Mouse (Mus musculus) Patski (cell line): ENCODE measurements at regions not wholly inside any gene's neighbourhood (a gene's known extent, or its start where the extent isn't known, plus 50 kb on each side); places are given as distances from the start of the nearest gene placed in this dataset.
A peak's percentile ranks its signal among the peaks of the same experiment; 100 is the strongest.

ENCODE experiments used
- ATAC-seq: fragments of 100-300 bp; one replicate; pipeline ENCODE4 v1.8.0; 2021
- CTCF ChIA-PET: fragments of 350-600 bp; sonication (Branson Sonifier 250); formaldehyde crosslinking; loops from one replicate; lab custom pipeline; 2022; ENCODE audit warnings: inconsistent platforms; lab: Charles Lee
- POLR2A ChIA-PET: fragments of 350-600 bp; sonication (Branson Sonifier 250); formaldehyde crosslinking; loops from one replicate; lab custom pipeline; 2022; ENCODE audit warnings: antibody characterized with exemption, inconsistent platforms; lab: Charles Lee
- DNase-seq: peaks from one replicate; pipeline ENCODE4 v3.0.0-alpha.2; 2011; ENCODE audit warnings: low read depth, low spot score
- H3K27me3 ChIP-seq: fragments of 371-371 bp; one replicate; pipeline ENCODE4 v1.5.1; 2021
- CTCF ChIP-seq: fragments of 100-300 bp; IDR thresholded peaks from one replicate; pipeline ENCODE4 v1.5.1; 2021
- in situ Hi-C: fragments of 300-500 bp; cut with MboI; formaldehyde crosslinking; loops from 3 replicates; pipeline ENCODE4 v1.11.1; 2018; ENCODE audit warnings: low pct_unique_long_range_greater_than_20kb, mixed read lengths

DNA sequence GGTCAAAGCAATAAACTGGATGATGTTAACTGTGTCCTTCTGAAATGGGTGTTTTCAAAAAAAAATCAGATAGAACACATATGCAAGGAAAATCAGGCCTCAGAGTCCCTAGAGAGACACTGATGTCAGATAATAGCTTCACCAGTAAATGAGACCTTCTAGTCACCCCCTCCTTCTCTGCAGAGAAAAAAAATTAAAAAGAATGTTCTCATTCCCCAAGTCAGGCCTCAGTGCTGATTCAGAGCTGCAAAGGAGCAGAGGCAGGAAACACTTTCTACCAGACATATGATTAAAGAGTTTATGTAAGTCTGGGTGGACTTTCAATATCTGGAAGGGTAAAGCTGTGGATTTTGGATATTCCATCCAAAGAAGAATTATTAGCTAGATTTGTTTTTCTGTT lies 67.1 kb upstream of the Gm21897 start:
- CTCF ChIA-PET = interaction anchor here (0.6 to 0.7 kb wide), 2 partner anchors 9 to 100 kb away, joined by 3 read pairs; no protein-coding TSS in a partner anchor
- no peak for DNase-seq
- POLR2A ChIA-PET = no interaction called here
- in situ Hi-C loops = no loop called here
- H3K27me3 ChIP-seq = no peaks in the 10 kb centered on the region
- no peak for ATAC-seq
- no peak for TF ChIP-seq CTCF

DNA sequence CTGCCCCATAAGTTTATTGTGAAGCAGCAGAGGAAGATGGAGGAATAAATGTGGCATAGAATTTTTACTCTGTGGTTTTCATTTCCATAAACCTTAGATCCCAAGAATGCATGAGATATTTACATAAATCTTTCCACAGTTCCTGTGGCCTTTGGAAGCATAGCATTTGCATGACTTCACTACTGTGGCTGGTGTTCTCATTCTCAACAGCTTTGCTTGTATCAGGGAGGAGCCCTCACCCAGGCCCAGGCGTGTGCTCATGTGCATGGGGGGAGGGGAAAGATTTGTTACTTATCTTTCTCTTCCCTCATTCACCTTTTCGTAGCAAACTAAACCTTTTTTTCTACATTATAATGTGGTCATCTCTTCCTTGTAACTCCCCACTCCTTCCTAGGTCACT lies 65.6 kb upstream of the Gm21897 start:
- TF ChIP-seq CTCF = no peak
- ChIA-PET POLR2A (no interaction called here), CTCF (interaction anchor here (1.1 to 1.5 kb wide), 2 partner anchors 14 to 60 kb away, joined by 3 read pairs; no protein-coding TSS in a partner anchor)
- DNase-seq = peak; percentile 56
- in situ Hi-C loops = no loop called here
- H3K27me3 ChIP-seq = no peaks in the 10 kb centered on the region
- ATAC-seq = peak; percentile 94

DNA sequence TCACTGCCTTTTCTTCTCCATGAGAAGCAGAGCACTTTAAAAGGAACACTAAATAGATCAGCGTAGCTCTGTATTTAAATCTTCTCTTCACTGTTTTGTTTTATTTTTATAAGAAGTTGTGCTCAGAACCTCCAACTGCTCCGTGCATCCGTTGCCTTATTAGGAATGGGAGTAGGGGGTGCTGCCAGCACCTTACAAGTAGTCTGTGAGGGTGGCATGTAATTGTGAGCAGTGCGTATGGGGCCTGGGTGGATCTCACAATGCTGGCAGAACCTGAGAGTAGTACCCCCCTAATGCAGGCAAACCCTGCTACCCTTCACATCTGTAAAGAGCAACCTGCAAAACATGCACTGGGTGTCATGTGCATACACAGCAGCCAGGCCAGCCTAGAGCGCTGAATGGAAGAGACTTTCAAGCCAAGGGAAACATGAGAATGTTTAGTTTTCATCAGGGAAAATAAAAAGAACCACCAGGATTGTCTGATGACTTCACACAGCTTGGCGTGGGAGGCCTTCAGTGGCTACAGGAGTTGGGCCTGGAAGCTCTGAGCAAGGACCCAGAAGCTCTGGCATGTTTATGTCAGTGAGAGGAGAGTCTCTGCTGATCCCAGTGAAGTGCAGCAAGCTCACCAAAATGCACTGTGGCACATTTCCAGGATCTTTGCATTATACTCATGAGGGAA lies 64.5 kb upstream of the Gm21897 start:
- POLR2A ChIA-PET = no interaction called here
- peak; percentile 63 for ATAC-seq

DNA sequence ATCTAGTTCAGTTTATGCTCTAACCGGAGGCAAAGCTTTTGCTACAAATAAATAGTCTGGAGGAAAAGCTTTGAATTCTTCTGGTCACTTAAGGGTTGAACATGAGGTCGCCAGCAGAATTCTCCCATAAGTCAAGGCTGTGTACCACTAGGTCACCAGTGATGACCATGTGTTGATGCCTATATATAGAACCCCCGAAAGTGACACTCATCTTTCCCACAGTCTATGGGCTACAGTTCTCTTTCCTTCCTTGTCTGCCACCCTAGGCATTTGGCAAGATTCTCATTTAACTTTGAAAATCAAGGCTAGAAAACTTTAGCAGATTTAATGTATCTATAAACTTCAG lies 63.9 kb upstream of the Gm21897 start:
- H3K27me3 ChIP-seq = no peaks in the 10 kb centered on the region
- ATAC-seq (no peak), DNase-seq (no peak)
- in situ Hi-C loops = no loop called here
- POLR2A ChIA-PET = no interaction called here
- CTCF ChIA-PET = interaction anchor here (1.1 kb wide), 2 partner anchors 16 to 41 kb away, joined by 3 read pairs; no protein-coding TSS in a partner anchor
- no peak for TF ChIP-seq CTCF

More for the DNA sequence above, 64.5 kb upstream of the Gm21897 start:
- CTCF ChIA-PET = interaction anchor here (1.1 to 1.5 kb wide), 3 partner anchors 16 to 61 kb away, joined by 3 read pairs; no protein-coding TSS in a partner anchor
- TF ChIP-seq CTCF = no peak
- in situ Hi-C loops = no loop called here
- peak; percentile 35 for DNase-seq
- H3K27me3 ChIP-seq = no peaks in the 10 kb centered on the region

DNA sequence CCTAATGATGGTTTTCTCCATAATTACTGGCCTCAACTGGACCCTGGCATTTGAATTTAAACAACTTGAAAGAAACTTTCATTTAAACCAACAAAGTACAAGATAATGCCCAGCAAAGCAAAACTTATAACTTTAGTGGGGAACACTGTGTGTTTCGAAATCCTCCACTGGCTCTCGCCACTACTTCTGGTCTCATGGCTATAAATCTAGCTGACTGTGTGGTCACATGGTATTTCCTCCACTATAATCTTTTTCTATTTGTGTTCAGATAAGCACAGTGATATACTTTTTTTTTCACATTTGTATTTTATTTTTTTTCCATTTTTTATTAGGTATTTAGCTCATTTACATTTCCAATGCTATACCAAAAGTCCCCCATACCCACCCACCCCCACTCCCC lies 62.6 kb upstream of the Gm21897 start:
- ATAC-seq (no peak), DNase-seq (no peak)
- POLR2A ChIA-PET = no interaction called here
- no peaks in the 10 kb centered on the region for H3K27me3 ChIP-seq
- in situ Hi-C loops = no loop called here
- TF ChIP-seq CTCF = no peak
- CTCF ChIA-PET = no interaction called here

DNA sequence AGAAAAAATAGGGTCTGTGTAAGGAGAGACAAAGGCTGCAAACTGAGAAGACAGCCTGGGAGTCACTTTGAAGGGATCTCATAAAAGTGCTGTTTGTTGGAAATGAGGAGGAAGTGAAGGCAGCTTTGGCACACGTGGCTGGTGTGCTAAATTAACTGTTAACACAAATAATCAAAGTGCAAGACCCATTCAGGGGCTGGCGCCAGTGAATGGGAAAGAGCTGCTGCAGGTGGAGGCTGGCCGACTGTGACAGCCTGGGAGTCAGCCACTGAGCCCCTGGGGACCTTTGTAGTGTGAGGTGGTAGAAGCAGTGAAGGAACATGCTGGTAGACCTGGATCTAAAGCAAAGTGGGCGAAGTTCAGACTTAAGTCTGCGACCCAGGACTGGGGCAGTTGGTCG lies 57.8 kb upstream of the Gm21897 start:
- in situ Hi-C loops = no loop called here
- no peaks in the 10 kb centered on the region for H3K27me3 ChIP-seq
- DNase-seq (no peak), ATAC-seq (no peak)
- ChIA-PET CTCF (interaction anchor here (0.8 kb wide), 1 partner anchor 9 kb away, joined by 3 read pairs; no protein-coding TSS in a partner anchor), POLR2A (no interaction called here)
- TF ChIP-seq CTCF = no peak

DNA sequence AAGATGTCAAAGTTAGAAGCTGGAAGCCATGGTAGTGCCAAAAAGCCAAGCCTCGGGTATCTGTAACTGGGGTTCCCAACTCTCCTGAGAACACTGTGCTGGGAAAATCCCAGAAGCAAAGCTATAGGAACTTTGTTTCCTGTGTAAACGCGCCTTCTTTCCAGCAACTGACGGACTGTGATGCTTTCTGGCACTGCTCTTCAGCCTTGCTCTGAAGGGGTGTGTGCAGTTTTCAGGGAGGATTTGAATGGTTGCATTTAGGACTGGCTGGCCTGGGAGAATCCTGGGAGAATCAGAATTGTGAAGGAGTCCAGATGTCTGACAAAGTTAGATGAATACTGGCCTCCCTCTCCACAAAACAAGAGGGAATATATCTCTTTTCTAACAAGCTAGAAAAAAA lies 57.2 kb upstream of the Gm21897 start:
- TF ChIP-seq CTCF = no peak
- POLR2A ChIA-PET = no interaction called here
- no peaks in the 10 kb centered on the region for H3K27me3 ChIP-seq
- in situ Hi-C loops = no loop called here
- DNase-seq (no peak), ATAC-seq (no peak)
- CTCF ChIA-PET = no interaction called here
